Mouse (Mus musculus) cortical plate, adult 2 months (tissue): ENCODE data around the gene Stk11. TPM values are rescaled to one million over a fixed set of nuclear protein-coding genes. Genes with fewer than 3 reads are reported as not detected.
A peak's percentile ranks its signal among the peaks of the same experiment; 100 is the strongest.

Experiments used
- H3K27ac ChIP-seq: fragments of 200-500 bp; 2 replicates; pipeline ENCODE4 v1.5.1; 2012; ENCODE audit warnings: low read length, control low read depth, inconsistent platforms; ENCODE audit not compliant: insufficient read depth
- H3K4me1 ChIP-seq: fragments of 200-500 bp; 2 replicates; pipeline ENCODE4 v1.6.1; 2011; ENCODE audit warnings: low read length; ENCODE audit not compliant: control insufficient read depth, insufficient read depth
- H3K4me3 ChIP-seq: fragments of 200-500 bp; 2 replicates; pipeline ENCODE4 v1.5.1; 2011; ENCODE audit warnings: mild to moderate bottlenecking, low read length, control low read depth; ENCODE audit not compliant: insufficient read depth
- CTCF ChIP-seq: fragments of 200-500 bp; IDR thresholded peaks from 2 replicates; pipeline ENCODE4 v1.5.1; 2011; ENCODE audit warnings: mild to moderate bottlenecking, control low read depth, low read length; ENCODE audit not compliant: insufficient read depth; ENCODE audit errors: extremely low read depth
- POLR2A ChIP-seq: fragments of 200-500 bp; IDR thresholded peaks from 2 replicates; pipeline ENCODE4 v1.6.1; 2011; ENCODE audit warnings: mild to moderate bottlenecking, low read length, control low read depth; ENCODE audit not compliant: insufficient read depth; ENCODE audit errors: extremely low read depth
- polyA plus RNA-seq: library from polyadenylated mRNA; depleted of rRNA; stranded (reverse); fragments of >200 nt; gene quantifications from 2 replicates; pipeline ENCODE4 v1.2.3, GENCODE M21; 2012

Stk11 gene
- polyA plus RNA-seq, 1 experiment = 94.2 TPM

GRCm38 (mm10) chr10:80159561-80160454 lies 44.2 kb downstream of the Stk11 start:
- Histone ChIP-seq H3K27ac (peak overlapping the region; percentile 61), H3K4me3 (peak overlapping the region; percentile 17), H3K4me1 (peaks cover 10% of the 10 kb centered on the region)
- TF ChIP-seq POLR2A = peak; percentile 62; the same call in 1 of the 2 replicates
- no peak for TF ChIP-seq CTCF

DNA sequence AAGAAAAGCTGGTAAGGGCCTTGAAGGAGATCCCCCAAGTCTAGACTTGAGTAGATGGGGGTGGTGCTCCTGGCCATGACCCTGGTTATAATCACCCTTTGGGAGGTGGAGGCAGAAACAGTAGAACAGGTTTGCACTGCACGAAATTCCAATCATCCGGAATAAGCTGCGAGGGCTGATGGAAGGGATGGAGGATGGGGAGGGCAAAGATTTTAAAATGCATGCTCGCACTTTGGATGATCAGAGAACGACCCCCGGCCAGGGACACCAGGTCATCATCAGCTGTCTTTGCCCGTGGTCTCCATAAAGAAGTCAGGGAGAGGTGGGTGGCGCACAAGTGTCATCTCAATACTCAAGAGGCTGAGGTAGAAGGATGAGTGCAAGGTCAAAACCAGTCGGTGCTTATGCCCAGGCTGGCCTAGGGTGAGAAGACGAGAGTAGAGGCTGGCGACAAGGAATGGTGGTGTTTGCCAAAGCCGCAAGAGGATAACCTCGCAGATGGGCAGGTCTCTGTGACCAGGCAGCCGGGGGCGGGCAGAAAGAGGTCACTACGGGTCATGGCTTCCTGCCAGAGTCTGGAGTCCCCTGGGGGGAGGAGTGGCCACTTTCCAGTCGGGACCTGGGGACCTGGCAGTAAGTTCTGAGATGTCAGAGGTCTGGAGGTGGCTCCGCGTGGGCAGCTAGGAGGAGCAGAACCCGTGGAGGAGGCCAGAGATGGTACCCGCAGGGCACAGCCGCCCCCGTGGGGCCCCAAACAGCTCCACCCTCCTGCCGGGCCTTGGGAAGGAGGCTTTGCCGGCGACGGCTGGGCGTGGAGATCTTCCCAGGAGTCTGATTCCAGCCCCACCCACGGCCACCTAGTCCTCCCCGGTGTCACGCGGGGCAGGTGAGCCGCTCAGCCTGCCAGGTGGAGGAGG lies 45.1 kb downstream of the Stk11 start:
- peak overlapping the region; percentile 7; the same call in 1 of the 2 replicates for H3K4me3 ChIP-seq
- H3K4me1 ChIP-seq = peaks cover 11% of the 10 kb centered on the region
- TF ChIP-seq POLR2A (no peak; the same call in 1 of the 2 replicates), CTCF (no peak)
- H3K27ac ChIP-seq = peak overlapping the region; percentile 58

DNA sequence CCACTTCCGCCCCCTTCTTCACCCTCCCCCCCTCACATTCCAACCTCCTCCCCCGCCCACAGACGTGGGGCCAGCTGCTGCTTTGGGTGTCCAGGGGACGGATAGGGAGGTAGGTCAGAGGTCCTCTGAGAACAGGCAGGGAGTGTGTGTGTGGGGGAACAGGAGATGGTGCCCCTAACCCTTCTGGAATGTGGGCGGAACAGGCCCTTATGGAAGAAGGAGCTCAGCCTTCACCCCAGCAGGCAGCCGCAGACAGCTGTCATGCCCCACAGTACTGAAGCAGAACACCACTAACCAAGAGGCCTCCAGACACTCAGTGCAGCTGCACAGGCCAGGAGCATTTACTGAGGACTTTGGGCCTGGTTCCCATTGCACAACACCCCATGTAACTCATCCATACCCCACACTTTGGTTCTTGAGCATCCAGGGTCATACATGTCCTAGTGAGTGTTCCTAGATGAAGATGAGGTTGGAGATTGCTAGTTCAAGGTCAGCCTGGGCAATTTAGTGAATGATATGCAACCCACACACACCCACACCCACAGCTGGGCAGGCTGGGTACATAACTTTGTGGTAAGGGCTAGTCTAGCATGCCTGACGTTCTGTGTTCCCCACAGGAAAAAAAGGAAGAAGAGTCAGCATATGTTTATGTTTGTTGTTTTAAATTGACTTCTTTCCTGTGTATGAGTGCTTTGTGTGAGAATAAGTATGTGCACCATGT lies 46.1 kb downstream of the Stk11 start:
- 0 out of 2 replicates have a peak overlapping the region, but pooled peaks have one; percentile 5 for H3K27ac ChIP-seq
- H3K4me3 ChIP-seq = no peak overlapping the region
- H3K4me1 ChIP-seq = peaks cover 13% of the 10 kb centered on the region
- no peak for TF ChIP-seq CTCF
- TF ChIP-seq POLR2A = no peak

- TF ChIP-seq CTCF (no peak), POLR2A (no peak)
- Histone ChIP-seq H3K4me3 (no peak overlapping the region), H3K4me1 (peaks cover 14% of the 10 kb centered on the region), H3K27ac (no peak overlapping the region)
Measured at GRCm38 (mm10) chr10:80162243-80162608, 46.6 kb downstream of the Stk11 start.

GRCm38 (mm10) chr10:80162716-80163299 lies 47.2 kb downstream of the Stk11 start:
- no peak overlapping the region for H3K27ac ChIP-seq
- peaks cover 14% of the 10 kb centered on the region for H3K4me1 ChIP-seq
- TF ChIP-seq CTCF = no peak
- TF ChIP-seq POLR2A = no peak
- H3K4me3 ChIP-seq = no peak overlapping the region

DNA sequence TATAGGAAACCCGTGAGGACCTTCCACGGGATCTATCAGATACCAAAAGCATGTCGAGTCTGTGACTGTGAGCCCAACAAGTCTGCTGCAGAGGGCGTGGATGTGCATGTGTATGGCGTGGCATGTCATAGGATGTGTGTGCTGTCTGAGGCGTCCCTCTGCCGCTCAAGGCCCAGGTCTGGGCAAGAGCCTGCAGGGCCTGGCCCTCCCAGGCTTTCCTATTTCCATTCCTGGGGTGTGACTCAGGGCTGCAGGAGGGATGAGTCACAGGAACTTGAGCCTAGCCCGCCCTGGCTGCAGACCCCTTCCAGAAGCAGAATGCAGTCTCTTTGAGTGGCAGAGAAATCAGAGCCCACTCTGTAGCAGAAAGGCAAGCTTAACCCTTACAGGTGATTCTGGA lies 48.1 kb downstream of the Stk11 start:
- Histone ChIP-seq H3K27ac (peak overlapping the region; percentile 61; the same call in 1 of the 2 replicates), H3K4me3 (no peak overlapping the region), H3K4me1 (peaks cover 16% of the 10 kb centered on the region)
- TF ChIP-seq POLR2A (no peak), CTCF (no peak)

- H3K4me1 ChIP-seq = peaks cover 14% of the 10 kb centered on the region
- peak overlapping the region; percentile 21 for H3K4me3 ChIP-seq
- TF ChIP-seq CTCF = no peak
- no peak for TF ChIP-seq POLR2A
- H3K27ac ChIP-seq = peak overlapping the region; percentile 61; the same call in 1 of the 2 replicates
Measured at GRCm38 (mm10) chr10:80164161-80164997, 48.8 kb downstream of the Stk11 start.

DNA sequence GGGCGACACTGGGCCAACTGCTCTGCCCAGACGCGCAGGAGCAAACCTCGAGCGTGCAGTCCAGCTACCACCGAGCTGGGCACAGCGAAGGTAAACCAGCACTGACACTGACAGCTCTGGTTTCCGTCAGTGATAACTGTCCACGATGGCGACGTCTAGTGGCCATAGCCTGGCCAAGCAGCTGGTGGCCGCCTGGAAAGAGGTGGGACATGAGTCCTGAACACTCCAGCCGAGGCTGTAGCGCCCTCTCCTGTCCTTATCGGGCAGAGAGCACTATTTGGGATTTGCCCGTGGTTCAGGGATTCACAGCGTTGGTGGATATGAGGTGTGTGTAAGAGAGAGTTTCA lies 49.4 kb downstream of the Stk11 start:
- TF ChIP-seq CTCF (peak; percentile 99), POLR2A (peak; percentile 98)
- Histone ChIP-seq H3K4me1 (peaks cover 13% of the 10 kb centered on the region), H3K4me3 (peak overlapping the region; percentile 21), H3K27ac (peak overlapping the region; percentile 41; the same call in 1 of the 2 replicates)
